Mouse (Mus musculus): ENCODE measurements around the gene Glul.

GRCm38 (mm10) chr1:153891442-153891841 is 8.3 kb upstream of the Glul start, which contains the start of gene Teddm1a:
- TF ChIP-seq POLR2A (IDR thresholded peaks at IDR 0.05; ENCODE audit: low read depth, low read length) (no peak), USF1 (IDR thresholded peaks at IDR 0.05; ENCODE audit: low read depth, low read length) (no peak), POLR2AphosphoS2 (IDR thresholded peaks at IDR 0.05; ENCODE audit: low read depth, low read length) (no peak), CHD1 (IDR thresholded peaks at IDR 0.05; ENCODE audit: low read depth, low read length) (no peak)
